Mouse (Mus musculus) neural tube, embryonic 15.5 days (tissue): ENCODE measurements around the gene Gm10719. TPM values are rescaled to one million over a fixed set of nuclear protein-coding genes. Genes with fewer than 3 reads are reported as not detected.
"Not testable (repeated sequence)": the region's sequence is repeated elsewhere in the genome, so short reads cannot be mapped to it uniquely, and the experiment has no call there.

Experiments used
- ATAC-seq: fragments of 200-750 bp; cut with Nextera tagmentation; 2 replicates; pipeline ENCODE4 v1.8.0; 2017; ENCODE audit warnings: mild to moderate bottlenecking, moderate TSS enrichment, moderate library complexity; ENCODE audit not compliant: low FRiP score
- H3K27ac ChIP-seq: fragments of 300-500 bp; sonication (generic); replicated peaks from 2 replicates; pipeline ENCODE4 v1.5.1; 2015; ENCODE audit warnings: mild to moderate bottlenecking, inconsistent platforms
- H3K27me3 ChIP-seq: fragments of 300-500 bp; sonication (generic); replicated peaks from 2 replicates; pipeline ENCODE4 v1.6.1; 2015; ENCODE audit warnings: inconsistent platforms
- H3K36me3 ChIP-seq: fragments of 300-500 bp; sonication (generic); 2 replicates; pipeline ENCODE4 v1.6.1; 2015; ENCODE audit warnings: inconsistent platforms
- H3K4me1 ChIP-seq: fragments of 300-500 bp; sonication (generic); 2 replicates; pipeline ENCODE4 v1.6.1; 2015; ENCODE audit warnings: inconsistent platforms
- H3K4me2 ChIP-seq: fragments of 300-500 bp; sonication (generic); 2 replicates; pipeline ENCODE4 v1.6.1; 2015; ENCODE audit warnings: inconsistent platforms, mild to moderate bottlenecking, moderate library complexity
- H3K4me3 ChIP-seq: fragments of 300-500 bp; sonication (generic); replicated peaks from 2 replicates; pipeline ENCODE4 v1.5.1; 2015; ENCODE audit warnings: mild to moderate bottlenecking, inconsistent platforms
- H3K9ac ChIP-seq: fragments of 300-500 bp; sonication (generic); replicated peaks from 2 replicates; pipeline ENCODE4 v1.6.1; 2015; ENCODE audit warnings: mild to moderate bottlenecking, inconsistent platforms
- H3K9me3 ChIP-seq: fragments of 300-500 bp; sonication (generic); replicated peaks from 2 replicates; pipeline ENCODE4 v1.6.1; 2016; ENCODE audit warnings: inconsistent platforms
- WGBS: fragments of 180-500 bp; shearing (Covaris S2); methylation state at CpG from one replicate; pipeline ENCODE4 v1.1.7; 2015; ENCODE audit warnings: mixed read lengths; 5-methylcytosine and 5-hydroxymethylcytosine counted together
- polyA plus RNA-seq: library from polyadenylated mRNA; unstranded; fragments of >200 nt; fragmentation: Nextera tagmentation; extraction: Ambion mirVana; gene quantifications from 2 replicates; pipeline ENCODE4 v1.2.1, GENCODE M21; 2015

Gene Gm10719
- polyA plus RNA-seq, 1 experiment from 2014 or later: 0.27 TPM

GRCm38 (mm10) chr9:3015354-3015753 is 1.9 kb upstream of the Gm10719 start, which contains the start of gene Gm10720:
Gene Gm10720, plus strand, starts transcription at chr9:3015654.
- not testable (repeated sequence) for H3K4me3 ChIP-seq, H3K27me3 ChIP-seq, H3K9ac ChIP-seq, H3K9me3 ChIP-seq, H3K4me1 ChIP-seq, H3K27ac ChIP-seq, H3K36me3 ChIP-seq, H3K4me2 ChIP-seq, ATAC-seq
- WGBS: 70% methylated on average over 5 of the region's 9 CpGs

GRCm38 (mm10) chr9:3015896-3016295 is 1.3 kb upstream of the Gm10719 start:
- not testable (repeated sequence) for H3K9me3 ChIP-seq, H3K4me3 ChIP-seq, H3K9ac ChIP-seq, H3K4me2 ChIP-seq, H3K4me1 ChIP-seq, H3K36me3 ChIP-seq, H3K27me3 ChIP-seq, H3K27ac ChIP-seq, ATAC-seq
- 76% methylated on average over 6 of the region's 6 CpGs for WGBS

DNA sequence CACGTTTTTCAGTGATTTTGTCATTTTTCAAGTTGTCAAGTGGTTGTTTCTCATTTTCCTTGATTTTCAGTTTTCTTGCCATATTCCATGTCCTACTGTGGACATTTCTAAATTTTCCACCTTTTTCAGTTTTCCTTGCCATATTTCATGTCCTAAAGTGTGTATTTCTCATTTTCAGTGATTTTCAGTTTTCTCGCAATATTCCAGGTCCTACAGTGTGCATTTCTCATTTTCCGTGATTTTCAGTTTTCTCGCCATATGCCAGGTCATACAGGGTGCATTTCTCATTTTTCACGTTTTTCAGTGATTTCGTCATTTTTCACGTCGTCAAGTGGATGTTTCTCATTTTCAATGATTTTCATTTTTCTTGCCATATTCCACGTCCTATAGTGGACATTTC is 1.7 kb downstream of the Gm10719 start:
- H3K27me3 ChIP-seq, H3K4me3 ChIP-seq, H3K4me2 ChIP-seq, ATAC-seq, H3K36me3 ChIP-seq, H3K9ac ChIP-seq, H3K27ac ChIP-seq, H3K4me1 ChIP-seq, H3K9me3 ChIP-seq: not testable (repeated sequence)
- 60% methylated on average over 9 of the region's 9 CpGs for WGBS

DNA sequence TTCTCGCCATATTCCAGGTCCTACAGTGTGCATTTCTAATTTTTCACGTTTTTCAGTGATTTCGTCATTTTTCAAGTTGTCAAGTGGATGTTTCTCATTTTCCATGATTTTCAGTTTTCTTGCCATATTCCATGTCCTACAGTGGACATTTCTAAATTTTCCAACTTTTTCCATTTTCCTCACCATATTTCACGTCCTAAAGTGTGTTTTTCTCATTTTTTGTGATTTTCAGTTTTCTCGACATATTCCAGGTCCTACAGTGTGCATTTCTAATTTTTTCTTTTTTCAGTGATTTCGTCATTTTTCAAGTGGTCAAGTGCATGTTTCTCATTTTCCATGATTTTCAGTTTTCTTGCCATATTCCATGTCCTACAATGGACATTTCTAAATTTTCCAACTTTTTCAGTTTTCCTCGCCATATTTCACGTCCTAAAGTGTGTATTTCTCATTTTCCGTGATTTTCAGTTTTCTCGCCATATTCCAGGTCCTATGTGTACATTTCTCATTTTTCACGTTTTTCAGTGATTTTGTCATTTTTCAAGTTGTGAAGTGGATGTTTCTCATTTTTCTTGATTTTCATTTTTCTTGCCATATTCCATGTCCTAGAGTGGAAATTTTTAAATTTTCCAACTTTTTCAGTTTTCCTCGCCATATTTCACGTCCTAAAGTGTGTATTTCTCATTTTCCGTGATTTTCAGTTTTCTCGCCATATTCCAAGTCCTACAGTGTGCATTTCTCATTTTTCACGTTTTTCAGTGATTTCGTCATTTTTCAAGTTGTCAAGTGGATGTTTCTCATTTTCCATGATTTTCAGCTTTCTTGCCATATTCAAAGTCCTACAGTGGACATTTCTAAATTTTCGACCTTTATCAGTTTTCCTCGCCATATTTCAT is 2.9 kb downstream of the Gm10719 start:
- not testable (repeated sequence) for H3K4me2 ChIP-seq, H3K27ac ChIP-seq, H3K9me3 ChIP-seq, H3K27me3 ChIP-seq, H3K4me3 ChIP-seq, H3K4me1 ChIP-seq, H3K36me3 ChIP-seq, ATAC-seq, H3K9ac ChIP-seq
- 77% methylated on average over 16 of the region's 19 CpGs for WGBS

DNA sequence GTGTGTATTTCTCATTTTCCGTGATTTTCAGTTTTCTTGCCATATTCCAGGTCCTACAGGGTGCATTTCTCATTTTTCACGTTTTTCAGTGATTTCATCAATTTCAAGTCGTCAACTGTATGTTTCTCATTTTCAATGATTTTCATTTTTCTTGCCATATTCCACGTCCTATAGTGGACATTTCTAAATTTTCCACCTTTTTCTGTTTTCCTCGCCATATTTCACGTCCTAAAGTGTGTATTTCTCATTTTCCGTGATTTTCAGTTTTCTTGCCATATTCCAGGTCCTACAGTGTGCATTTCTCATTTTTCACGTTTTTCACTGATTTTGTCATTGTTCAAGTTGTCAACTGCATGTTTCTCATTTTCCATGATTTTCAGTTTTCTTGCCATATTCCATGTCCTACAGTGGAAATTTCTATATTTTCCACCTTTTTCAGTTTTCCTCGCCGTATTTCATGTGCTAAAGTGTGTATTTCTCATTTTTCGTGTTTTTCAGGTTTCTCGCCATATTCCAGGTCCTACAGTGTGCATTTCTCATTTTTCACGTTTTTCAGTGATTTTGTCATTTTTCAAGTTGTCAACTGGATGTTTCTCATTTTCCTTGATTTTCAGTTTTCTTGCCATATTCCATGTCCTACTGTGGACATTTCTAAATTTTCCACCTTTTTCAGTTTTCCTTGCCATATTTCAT is 5.3 kb downstream of the Gm10719 start:
- not testable (repeated sequence) for H3K36me3 ChIP-seq, H3K27me3 ChIP-seq, H3K4me3 ChIP-seq, H3K9ac ChIP-seq, H3K4me2 ChIP-seq, H3K27ac ChIP-seq, H3K9me3 ChIP-seq, H3K4me1 ChIP-seq, ATAC-seq
- 77% methylated on average over 11 of the region's 13 CpGs for WGBS

GRCm38 (mm10) chr9:3023312-3023984 is 6.2 kb downstream of the Gm10719 start, which contains the start of gene Gm10718:
Gene Gm10718, plus strand, starts transcription at chr9:3023547.
- H3K4me3 ChIP-seq, H3K36me3 ChIP-seq, H3K9ac ChIP-seq, H3K4me2 ChIP-seq, H3K27me3 ChIP-seq, ATAC-seq, H3K9me3 ChIP-seq, H3K27ac ChIP-seq, H3K4me1 ChIP-seq: not testable (repeated sequence)
- WGBS: 78% methylated on average over 12 of the region's 13 CpGs

DNA sequence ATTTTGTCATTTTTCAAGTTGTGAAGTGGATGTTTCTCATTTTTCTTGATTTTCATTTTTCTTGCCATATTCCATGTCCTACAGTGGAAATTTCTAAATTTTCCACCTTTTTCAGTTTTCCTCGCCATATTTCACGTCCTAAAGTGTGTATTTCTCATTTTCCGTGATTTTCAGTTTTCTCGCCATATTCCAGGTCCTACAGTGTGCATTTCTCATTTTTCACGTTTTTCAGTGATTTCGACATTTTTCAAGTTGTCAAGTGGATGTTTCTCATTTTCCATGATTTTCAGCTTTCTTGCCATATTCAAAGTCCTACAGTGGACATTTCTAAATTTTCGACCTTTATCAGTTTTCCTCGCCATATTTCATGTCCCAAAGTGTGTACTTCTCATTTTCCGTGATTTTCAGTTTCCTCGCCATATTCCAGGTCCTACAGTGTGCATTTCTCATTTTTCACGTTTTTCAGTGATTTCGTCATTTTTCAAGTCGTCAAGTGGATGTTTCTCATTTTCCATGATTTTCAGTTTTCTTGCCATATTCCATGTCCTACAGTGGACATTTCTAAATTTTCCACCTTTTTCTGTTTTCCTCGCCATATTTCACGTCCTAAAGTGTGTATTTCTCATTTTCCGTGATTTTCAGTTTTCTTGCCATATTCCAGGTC is 6.9 kb downstream of the Gm10719 start:
- 77% methylated on average over 16 of the region's 16 CpGs for WGBS

DNA sequence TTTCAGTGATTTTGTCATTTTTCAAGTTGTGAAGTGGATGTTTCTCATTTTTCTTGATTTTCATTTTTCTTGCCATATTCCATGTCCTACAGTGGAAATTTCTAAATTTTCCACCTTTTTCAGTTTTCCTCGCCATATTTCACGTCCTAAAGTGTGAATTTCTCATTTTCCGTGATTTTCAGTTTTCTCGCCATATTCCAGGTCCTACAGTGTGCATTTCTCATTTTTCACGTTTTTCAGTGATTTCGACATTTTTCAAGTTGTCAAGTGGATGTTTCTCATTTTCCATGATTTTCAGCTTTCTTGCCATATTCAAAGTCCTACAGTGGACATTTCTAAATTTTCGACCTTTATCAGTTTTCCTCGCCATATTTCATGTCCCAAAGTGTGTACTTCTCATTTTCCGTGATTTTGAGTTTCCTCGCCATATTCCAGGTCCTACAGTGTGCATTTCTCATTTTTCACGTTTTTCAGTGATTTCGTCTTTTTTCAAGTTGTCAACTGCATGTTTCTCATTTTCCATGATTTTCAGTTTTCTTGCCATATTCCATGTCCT is 7.8 kb downstream of the Gm10719 start, which contains the start of gene Gm10717:
Gm10717 (plus strand) TSS at position 506 of the 556 bp plus-strand sequence.
- WGBS: 71% methylated on average over 12 of the region's 12 CpGs
- not testable (repeated sequence) for H3K4me3 ChIP-seq, H3K27me3 ChIP-seq, H3K9me3 ChIP-seq, H3K36me3 ChIP-seq, H3K9ac ChIP-seq, H3K4me2 ChIP-seq, H3K27ac ChIP-seq, H3K4me1 ChIP-seq, ATAC-seq

More for the DNA sequence above, 6.9 kb downstream of the Gm10719 start:
- not testable (repeated sequence) for H3K4me3 ChIP-seq, H3K27ac ChIP-seq, H3K27me3 ChIP-seq, ATAC-seq, H3K4me2 ChIP-seq, H3K36me3 ChIP-seq, H3K9me3 ChIP-seq, H3K9ac ChIP-seq, H3K4me1 ChIP-seq

DNA sequence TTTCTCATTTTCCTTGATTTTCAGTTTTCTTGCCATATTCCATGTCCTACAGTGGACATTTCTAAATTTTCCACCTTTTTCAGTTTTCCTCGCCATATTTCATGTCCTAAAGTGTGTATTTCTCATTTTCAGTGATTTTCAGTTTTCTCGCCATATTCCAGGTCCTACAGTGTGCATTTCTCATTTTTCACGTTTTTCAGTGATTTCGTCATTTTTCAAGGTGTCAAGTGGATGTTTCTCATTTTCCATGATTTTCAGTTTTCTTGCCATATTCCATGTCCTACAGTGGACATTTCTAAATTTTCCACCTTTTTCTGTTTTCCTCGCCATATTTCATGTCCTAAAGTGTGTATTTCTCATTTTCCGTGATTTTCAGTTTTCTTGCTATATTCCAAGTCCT is 8.4 kb downstream of the Gm10719 start:
- 72% methylated on average over 5 of the region's 6 CpGs for WGBS
- not testable (repeated sequence) for H3K9me3 ChIP-seq, H3K4me1 ChIP-seq, H3K27ac ChIP-seq, H3K4me2 ChIP-seq, ATAC-seq, H3K27me3 ChIP-seq, H3K36me3 ChIP-seq, H3K9ac ChIP-seq, H3K4me3 ChIP-seq

- not testable (repeated sequence) for H3K9me3 ChIP-seq, H3K4me3 ChIP-seq, H3K4me2 ChIP-seq, ATAC-seq, H3K9ac ChIP-seq, H3K27ac ChIP-seq, H3K4me1 ChIP-seq, H3K36me3 ChIP-seq, H3K27me3 ChIP-seq
- 75% methylated on average over 5 of the region's 5 CpGs for WGBS
Observed at GRCm38 (mm10) chr9:3026136-3026535, 8.9 kb downstream of the Gm10719 start.

DNA sequence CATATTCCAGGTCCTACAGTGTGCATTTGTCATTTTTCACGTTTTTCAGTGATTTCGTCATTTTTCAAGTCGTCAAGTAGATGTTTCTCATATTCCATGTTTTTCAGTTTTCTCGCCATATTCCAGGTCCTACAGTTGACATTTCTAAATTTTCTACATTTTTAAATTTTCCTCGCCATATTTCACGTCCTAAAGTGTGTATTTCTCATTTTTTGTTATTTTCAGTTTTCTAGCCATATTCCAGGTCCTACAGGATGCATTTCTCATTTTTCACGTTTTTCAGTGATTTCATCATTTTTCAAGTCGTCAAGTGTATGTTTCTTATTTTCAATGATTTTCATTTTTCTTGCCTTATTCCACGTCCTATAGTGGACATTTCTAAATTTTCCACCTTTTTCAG is 9.5 kb downstream of the Gm10719 start:
- H3K4me1 ChIP-seq, H3K9me3 ChIP-seq, H3K36me3 ChIP-seq, H3K4me2 ChIP-seq, H3K4me3 ChIP-seq, H3K27ac ChIP-seq, H3K27me3 ChIP-seq, ATAC-seq, H3K9ac ChIP-seq: not testable (repeated sequence)
- WGBS: 69% methylated on average over 9 of the region's 9 CpGs
